In the genomic region with DNA sequence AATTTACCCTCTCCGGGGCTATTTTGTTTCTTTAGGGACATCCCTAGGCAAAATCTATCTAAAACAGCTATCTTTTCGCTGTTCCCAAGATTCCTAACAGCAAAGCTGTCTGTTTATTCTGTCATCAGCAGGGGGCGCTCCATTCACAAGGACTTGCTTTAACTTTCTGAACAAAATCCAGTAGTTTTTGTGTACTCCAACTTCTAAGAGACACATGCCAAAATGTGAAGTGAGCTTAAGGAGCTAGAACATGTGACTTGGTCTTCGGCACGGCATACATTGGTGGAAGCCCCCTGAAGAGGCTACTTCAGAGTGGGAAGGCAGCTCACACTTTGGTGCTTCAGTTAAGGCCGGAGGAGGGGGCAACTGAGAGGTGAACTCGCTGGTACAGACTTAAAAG, we compare ENCODE assay signal across 9 mouse cellular contexts. TPM values are rescaled to one million over a fixed set of nuclear protein-coding genes. Genes with fewer than 3 reads are reported as not detected.
A peak's percentile ranks its signal among the peaks of the same experiment; 100 is the strongest.
DNase-seq lines count a peak whose midpoint lies in the region; ATAC-seq and TF ChIP-seq lines count a peak whose summit lies in the region.
"Had no signal": no experiment of that assay in that cellular context is flagged by ENCODE, and none has a peak within 500 bp of the region (broad histone marks: within the 10 kb centered on the region; RNA-seq: fewer than 3 reads in every experiment).

No protein-coding gene starts in this region.

- no peak overlapping the region for H3K27ac ChIP-seq in forebrain, postnatal 0 days (ENCODE audit: low read depth, low read length)
- H3K27ac ChIP-seq in forebrain, embryonic 12.5 days = no peak overlapping the region

- H3K4me3 ChIP-seq in forebrain, postnatal 0 days (ENCODE audit: low read depth, low read length) = no peak overlapping the region
- H3K4me3 ChIP-seq in forebrain, embryonic 12.5 days (replicated peaks) = no peak overlapping the region
- H3K4me3 ChIP-seq: myocyte had no signal

- peak; percentile 32; the same call in 1 of the 2 replicates for ATAC-seq in forebrain, postnatal 0 days
- no peak for ATAC-seq in forebrain, embryonic 12.5 days (ENCODE audit: low FRiP score)
- peak; percentile 42; the same call in 1 of the 2 replicates for ATAC-seq in granulocyte monocyte progenitor cell, adult 5-6 weeks (replicated peaks; ENCODE audit: poor library complexity, severe bottlenecking)
- peak; percentile 68 for ATAC-seq in megakaryocyte progenitor cell, adult 5-6 weeks (replicated peaks; ENCODE audit: poor library complexity)

- H3K4me1 ChIP-seq in forebrain, postnatal 0 days (ENCODE audit: insufficient read depth) = no peaks in the 10 kb centered on the region
- H3K4me1 ChIP-seq in forebrain, embryonic 12.5 days = no peaks in the 10 kb centered on the region

- no peaks in the 10 kb centered on the region for H3K9me3 ChIP-seq in forebrain, postnatal 0 days (ENCODE audit: low read length)
- H3K9me3 ChIP-seq in forebrain, embryonic 12.5 days = no peaks in the 10 kb centered on the region

- H3K27me3 ChIP-seq in forebrain, postnatal 0 days (ENCODE audit: insufficient read depth, low read length) = no peaks in the 10 kb centered on the region
- H3K27me3 ChIP-seq in forebrain, embryonic 12.5 days = 0 out of 2 replicates have a peak, but pooled peaks cover 3% of the 10 kb centered on the region

- no peak overlapping the region for H3K9ac ChIP-seq in forebrain, postnatal 0 days
- H3K9ac ChIP-seq in forebrain, embryonic 12.5 days = no peak overlapping the region

- peak; percentile 83 for DNase-seq in forebrain, postnatal 0 days
- peak; percentile 78 for DNase-seq in R1 (ENCODE audit: low read depth, low spot score)
- peak; percentile 46 to 76 for DNase-seq in cerebellum, postnatal 25 days
- DNase-seq in left cerebral cortex, adult 11 months (ENCODE audit: low spot score) = peak; percentile 23
- peak; percentile 32 for DNase-seq in telencephalon, adult 2 months (ENCODE audit: low read depth, low spot score)

- H3K4me2 ChIP-seq in forebrain, postnatal 0 days (ENCODE audit: low read depth) = no peak overlapping the region
- no peak overlapping the region for H3K4me2 ChIP-seq in forebrain, embryonic 12.5 days

- no peaks in the 10 kb centered on the region for H3K36me3 ChIP-seq in forebrain, postnatal 0 days (ENCODE audit: insufficient read depth)
- H3K36me3 ChIP-seq in forebrain, embryonic 12.5 days (replicated peaks) = no peaks in the 10 kb centered on the region

- TF ChIP-seq CTCF in forebrain, postnatal 0 days (IDR thresholded peaks at IDR 0.05; ENCODE audit: low read depth) = peak; percentile 83

- 37% methylated on average over 7 of the region's 7 CpGs for WGBS in forebrain, postnatal 0 days
- 40% methylated on average over 7 of the region's 7 CpGs for WGBS in forebrain, embryonic 12.5 days

RNA-seq across cellular contexts. Expression of a gene that starts 49.7 kb away (rescaled TPM):
- 5.8 and 12.0 TPM in 2 replicates for total RNA-seq in forebrain, postnatal 0 days (2014; rRNA removed)
- 7.3 and 9.4 TPM in 2 replicates for polyA plus RNA-seq in forebrain, postnatal 0 days (2015; fragmentation: Nextera tagmentation; extraction: Ambion mirVana)
- polyA plus RNA-seq in forebrain, embryonic 12.5 days (2016; fragmentation: Nextera tagmentation; extraction: Ambion mirVana) = 5.3 and 5.4 TPM in 2 replicates
- 0.95 and 15.0 TPM in 2 replicates for total RNA-seq in granulocyte monocyte progenitor cell, adult 5-6 weeks (2014; fragmentation: Nextera tagmentation)
- 4.2 and 13.3 TPM in 2 replicates for total RNA-seq in granulocyte monocyte progenitor cell, adult 5-6 weeks (2017)
- total RNA-seq in megakaryocyte progenitor cell, adult 5-6 weeks (2015) = 3.8 and 8.5 TPM in 2 replicates
- 2.2 and 10.7 TPM in 2 replicates for total RNA-seq in megakaryocyte progenitor cell, adult 5-6 weeks (2017)

RNA-seq across cellular contexts. Expression of a gene that starts 53.5 kb away (rescaled TPM):
- total RNA-seq in forebrain, postnatal 0 days (2014; rRNA removed) = 5.7 and 7.5 TPM in 2 replicates
- 5.2 and 5.4 TPM in 2 replicates for polyA plus RNA-seq in forebrain, postnatal 0 days (2015; fragmentation: Nextera tagmentation; extraction: Ambion mirVana)
- polyA plus RNA-seq in forebrain, embryonic 12.5 days (2016; fragmentation: Nextera tagmentation; extraction: Ambion mirVana) = 3.5 and 3.9 TPM in 2 replicates
- total RNA-seq in granulocyte monocyte progenitor cell, adult 5-6 weeks (2014; fragmentation: Nextera tagmentation) = 0.11 TPM in 1 of 2 replicates, not detected in the other
- 0.09 TPM in 1 of 2 replicates, not detected in the other for total RNA-seq in granulocyte monocyte progenitor cell, adult 5-6 weeks (2017)
- total RNA-seq in megakaryocyte progenitor cell, adult 5-6 weeks (2015) = 0.10 TPM in 1 of 2 replicates, not detected in the other
- total RNA-seq in megakaryocyte progenitor cell, adult 5-6 weeks (2017) = 0.07 TPM in 1 of 2 replicates, not detected in the other

Comparison
In these comparisons a context has a peak if more than half of its experiments do, and no peak if none do; other contexts are left out.
1. DNase-seq: peak in every context shown above with its lines; median percentile 83 in forebrain, postnatal 0 days; 78 in R1; 61 in cerebellum, postnatal 25 days; 32 in telencephalon, adult 2 months; 23 in left cerebral cortex, adult 11 months.